Mouse (Mus musculus): ENCODE measurements at regions not wholly inside any gene's neighbourhood (a gene's known extent, or its start where the extent isn't known, plus 50 kb on each side); places are given as distances from the start of the nearest gene placed in this dataset.

- no peak for ATAC-seq (ENCODE audit: low FRiP score, low TSS enrichment)
- H3K4me3 ChIP-seq (ENCODE audit: low read length), result no peak overlapping the region
- no peaks in the 10 kb centered on the region for H3K4me1 ChIP-seq (ENCODE audit: control insufficient read depth, insufficient read depth, low read length)
- no peak overlapping the region for H3K9ac ChIP-seq (ENCODE audit: low read depth, low read length)
- H3K4me2 ChIP-seq (replicated peaks; ENCODE audit: low read depth, low read length), result no peak overlapping the region
- H3K27ac ChIP-seq (ENCODE audit: low read depth, low read length), result no peak overlapping the region
- peaks cover 3% of the 10 kb centered on the region; the same call in 1 of the 2 replicates for H3K9me3 ChIP-seq (ENCODE audit: control insufficient read depth, low read length)
- H3K36me3 ChIP-seq (ENCODE audit: control insufficient read depth, insufficient read depth, low read length), result no peaks in the 10 kb centered on the region
- 80% methylated on average over 9 of the region's 9 CpGs for WGBS
- no peaks in the 10 kb centered on the region for H3K27me3 ChIP-seq (ENCODE audit: control insufficient read depth, insufficient read depth, low read length)
These were observed 56.0 kb upstream of the Fbxl4 start for GRCm38 (mm10) chr4:22301148-22301942.

- H3K4me1 ChIP-seq (ENCODE audit: control insufficient read depth, insufficient read depth, low read length), result no peaks in the 10 kb centered on the region
- no peak overlapping the region for H3K27ac ChIP-seq (ENCODE audit: low read depth, low read length)
- H3K36me3 ChIP-seq (ENCODE audit: control insufficient read depth, insufficient read depth, low read length), result no peaks in the 10 kb centered on the region
- H3K4me3 ChIP-seq (ENCODE audit: low read length), result no peak overlapping the region
- H3K27me3 ChIP-seq (ENCODE audit: control insufficient read depth, insufficient read depth, low read length), result no peaks in the 10 kb centered on the region
- ATAC-seq (ENCODE audit: low FRiP score, low TSS enrichment), result no peak
- H3K9ac ChIP-seq (ENCODE audit: low read depth, low read length), result no peak overlapping the region
- H3K4me2 ChIP-seq (replicated peaks; ENCODE audit: low read depth, low read length), result no peak overlapping the region
- WGBS, result 60% methylated on average over 4 of the region's 4 CpGs
- peaks cover 3% of the 10 kb centered on the region; the same call in 1 of the 2 replicates for H3K9me3 ChIP-seq (ENCODE audit: control insufficient read depth, low read length)
These were observed 55.5 kb upstream of the Fbxl4 start for GRCm38 (mm10) chr4:22301943-22302215.

- H3K36me3 ChIP-seq (ENCODE audit: control insufficient read depth, insufficient read depth, low read length), result no peaks in the 10 kb centered on the region
- WGBS, result 93% methylated on average over 1 of the region's 1 CpGs
- H3K27me3 ChIP-seq (ENCODE audit: control insufficient read depth, insufficient read depth, low read length), result no peaks in the 10 kb centered on the region
- peaks cover 3% of the 10 kb centered on the region; the same call in 1 of the 2 replicates for H3K9me3 ChIP-seq (ENCODE audit: control insufficient read depth, low read length)
- H3K4me1 ChIP-seq (ENCODE audit: control insufficient read depth, insufficient read depth, low read length), result no peaks in the 10 kb centered on the region
- no peak overlapping the region for H3K4me3 ChIP-seq (ENCODE audit: low read length)
- no peak for ATAC-seq (ENCODE audit: low FRiP score, low TSS enrichment)
- no peak overlapping the region for H3K27ac ChIP-seq (ENCODE audit: low read depth, low read length)
- no peak overlapping the region for H3K4me2 ChIP-seq (replicated peaks; ENCODE audit: low read depth, low read length)
- no peak overlapping the region for H3K9ac ChIP-seq (ENCODE audit: low read depth, low read length)
These were observed 55.1 kb upstream of the Fbxl4 start for GRCm38 (mm10) chr4:22302262-22302661.
